Mouse (Mus musculus) midbrain, embryonic 16.5 days (tissue): ENCODE data around the gene Crybb2. TPM values are rescaled to one million over a fixed set of nuclear protein-coding genes. Genes with fewer than 3 reads are reported as not detected.
"Not testable (repeated sequence)": the region's sequence is repeated elsewhere in the genome, so short reads cannot be mapped to it uniquely, and the experiment has no call there.

Source experiments
- ATAC-seq: fragments of 200-750 bp; cut with Nextera tagmentation; 2 replicates; pipeline ENCODE4 v1.8.0; 2017; ENCODE audit warnings: moderate TSS enrichment
- H3K27ac ChIP-seq: fragments of 300-500 bp; sonication (generic); 2 replicates; pipeline ENCODE4 v1.5.1; 2014; ENCODE audit warnings: mild to moderate bottlenecking, low read length, mixed read lengths
- H3K27me3 ChIP-seq: fragments of 300-500 bp; sonication (generic); 2 replicates; pipeline ENCODE4 v1.6.1; 2014; ENCODE audit warnings: low read depth, low read length, mixed read lengths; ENCODE audit not compliant: control insufficient read depth, insufficient read depth
- H3K36me3 ChIP-seq: fragments of 300-500 bp; sonication (generic); 2 replicates; pipeline ENCODE4 v1.6.1; 2014; ENCODE audit warnings: mild to moderate bottlenecking, low read length, moderate library complexity, mixed read lengths; ENCODE audit not compliant: control insufficient read depth, insufficient read depth
- H3K4me1 ChIP-seq: fragments of 300-500 bp; sonication (generic); 2 replicates; pipeline ENCODE4 v1.6.1; 2014; ENCODE audit warnings: mild to moderate bottlenecking, low read length, mixed read lengths; ENCODE audit not compliant: control insufficient read depth, insufficient read depth
- H3K4me2 ChIP-seq: fragments of 300-500 bp; sonication (generic); 2 replicates; pipeline ENCODE4 v1.6.1; 2014; ENCODE audit warnings: mild to moderate bottlenecking, low read length, mixed read lengths
- H3K4me3 ChIP-seq: fragments of 300-500 bp; sonication (generic); 2 replicates; pipeline ENCODE4 v1.5.1; 2014; ENCODE audit warnings: low read depth, mild to moderate bottlenecking, low read length, moderate library complexity, mixed read lengths
- H3K9ac ChIP-seq: fragments of 300-500 bp; sonication (generic); 2 replicates; pipeline ENCODE4 v1.6.1; 2014; ENCODE audit warnings: low read depth, low read length, mixed read lengths
- H3K9me3 ChIP-seq: fragments of 300-500 bp; sonication (generic); replicated peaks from 2 replicates; pipeline ENCODE4 v1.6.1; 2014; ENCODE audit warnings: mild to moderate bottlenecking, low read length, mixed read lengths; ENCODE audit not compliant: control insufficient read depth, poor library complexity, severe bottlenecking
- WGBS: fragments of 180-500 bp; shearing (Covaris S2); extraction: QIAGEN DNeasy Blood & Tissue Kit; methylation state at CpG from one replicate; pipeline ENCODE4 v1.1.7; 2014; 5-methylcytosine and 5-hydroxymethylcytosine counted together
- polyA plus RNA-seq: library from polyadenylated mRNA; unstranded; fragments of >200 nt; fragmentation: Nextera tagmentation; extraction: Ambion mirVana; gene quantifications from 2 replicates; pipeline ENCODE4 v1.2.1, GENCODE M21; 2015

Crybb2 gene
- polyA plus RNA-seq, 1 experiment from 2014 or later, result not detected

- ATAC-seq, H3K4me3 ChIP-seq, H3K27ac ChIP-seq, H3K36me3 ChIP-seq, H3K9ac ChIP-seq, H3K4me2 ChIP-seq, H3K27me3 ChIP-seq, H3K9me3 ChIP-seq, H3K4me1 ChIP-seq: not testable (repeated sequence)
- 91% methylated on average over 2 of the region's 2 CpGs for WGBS
Observed at GRCm38 (mm10) chr5:113109651-113110050, 39.7 kb upstream of the Crybb2 start.

GRCm38 (mm10) chr5:113108165-113108764 is 38.3 kb upstream of the Crybb2 start:
- 70% methylated on average over 11 of the region's 11 CpGs for WGBS
- no peak overlapping the region for H3K27ac ChIP-seq
- no peak overlapping the region for H3K4me3 ChIP-seq
- no peak for ATAC-seq
- H3K36me3 ChIP-seq, result no peaks in the 10 kb centered on the region
- no peak overlapping the region for H3K4me2 ChIP-seq
- peaks cover 5% of the 10 kb centered on the region; the same call in 1 of the 2 replicates for H3K4me1 ChIP-seq
- no peaks in the 10 kb centered on the region for H3K9me3 ChIP-seq
- no peaks in the 10 kb centered on the region for H3K27me3 ChIP-seq
- H3K9ac ChIP-seq, result no peak overlapping the region

GRCm38 (mm10) chr5:113107709-113108108 is 37.8 kb upstream of the Crybb2 start:
- 58% methylated on average over 3 of the region's 3 CpGs for WGBS
- ATAC-seq, result no peak
- Histone ChIP-seq H3K27ac (no peak overlapping the region), H3K4me3 (no peak overlapping the region), H3K36me3 (no peaks in the 10 kb centered on the region), H3K4me2 (no peak overlapping the region), H3K9me3 (no peaks in the 10 kb centered on the region), H3K9ac (no peak overlapping the region), H3K4me1 (peaks cover 7% of the 10 kb centered on the region), H3K27me3 (no peaks in the 10 kb centered on the region)

- no peaks in the 10 kb centered on the region for H3K36me3 ChIP-seq
- H3K9me3 ChIP-seq, result no peaks in the 10 kb centered on the region
- H3K27me3 ChIP-seq, result no peaks in the 10 kb centered on the region
- peaks cover 13% of the 10 kb centered on the region for H3K4me1 ChIP-seq
- 0 out of 2 replicates have a peak overlapping the region, but pooled peaks have one; percentile 3 for H3K9ac ChIP-seq
- no peak overlapping the region for H3K27ac ChIP-seq
- ATAC-seq, result no peak
- no peak overlapping the region for H3K4me2 ChIP-seq
- no peak overlapping the region for H3K4me3 ChIP-seq
- 86% methylated on average over 7 of the region's 7 CpGs for WGBS
Observed at GRCm38 (mm10) chr5:113106594-113106993, 36.7 kb upstream of the Crybb2 start.

- Histone ChIP-seq H3K9ac (no peak overlapping the region), H3K27ac (no peak overlapping the region), H3K4me1 (peaks cover 9% of the 10 kb centered on the region), H3K4me3 (no peak overlapping the region), H3K27me3 (no peaks in the 10 kb centered on the region), H3K4me2 (no peak overlapping the region), H3K36me3 (no peaks in the 10 kb centered on the region), H3K9me3 (no peaks in the 10 kb centered on the region)
- no peak for ATAC-seq
- 89% methylated on average over 4 of the region's 4 CpGs for WGBS
Observed at GRCm38 (mm10) chr5:113105481-113105880, 35.6 kb upstream of the Crybb2 start.

GRCm38 (mm10) chr5:113105035-113105434 is 35.1 kb upstream of the Crybb2 start:
- H3K4me2 ChIP-seq, result no peak overlapping the region
- ATAC-seq, result no peak
- H3K27me3 ChIP-seq, result no peaks in the 10 kb centered on the region
- H3K36me3 ChIP-seq, result no peaks in the 10 kb centered on the region
- H3K9me3 ChIP-seq, result no peaks in the 10 kb centered on the region
- H3K27ac ChIP-seq, result no peak overlapping the region
- H3K4me1 ChIP-seq, result peaks cover 9% of the 10 kb centered on the region
- no peak overlapping the region for H3K9ac ChIP-seq
- 87% methylated on average over 9 of the region's 9 CpGs for WGBS
- H3K4me3 ChIP-seq, result no peak overlapping the region

- H3K27ac ChIP-seq, result peak overlapping the region; percentile 19; the same call in 1 of the 2 replicates
- no peak overlapping the region for H3K4me3 ChIP-seq
- H3K9me3 ChIP-seq, result no peaks in the 10 kb centered on the region
- peak overlapping the region; percentile 37; the same call in 1 of the 2 replicates for H3K9ac ChIP-seq
- H3K4me1 ChIP-seq, result peaks cover 9% of the 10 kb centered on the region
- peak; percentile 59; the same call in 1 of the 2 replicates for ATAC-seq
- H3K4me2 ChIP-seq, result no peak overlapping the region
- no peaks in the 10 kb centered on the region for H3K27me3 ChIP-seq
- WGBS, result 18% methylated on average over 7 of the region's 7 CpGs
- H3K36me3 ChIP-seq, result no peaks in the 10 kb centered on the region
Observed at GRCm38 (mm10) chr5:113102455-113102854, 32.5 kb upstream of the Crybb2 start.

- no peak for ATAC-seq
- Histone ChIP-seq H3K9ac (no peak overlapping the region), H3K4me3 (no peak overlapping the region), H3K27ac (no peak overlapping the region), H3K4me2 (no peak overlapping the region), H3K9me3 (no peaks in the 10 kb centered on the region), H3K27me3 (no peaks in the 10 kb centered on the region), H3K4me1 (peaks cover 9% of the 10 kb centered on the region), H3K36me3 (no peaks in the 10 kb centered on the region)
- WGBS, result 89% methylated on average over 10 of the region's 10 CpGs
Observed at GRCm38 (mm10) chr5:113101457-113101856, 31.5 kb upstream of the Crybb2 start.

- no peaks in the 10 kb centered on the region for H3K27me3 ChIP-seq
- no peak overlapping the region for H3K27ac ChIP-seq
- H3K4me1 ChIP-seq, result peaks cover 9% of the 10 kb centered on the region
- no peak overlapping the region for H3K4me3 ChIP-seq
- H3K36me3 ChIP-seq, result no peaks in the 10 kb centered on the region
- no peak overlapping the region for H3K9ac ChIP-seq
- 89% methylated on average over 11 of the region's 11 CpGs for WGBS
- H3K9me3 ChIP-seq, result no peaks in the 10 kb centered on the region
- ATAC-seq, result no peak
- no peak overlapping the region for H3K4me2 ChIP-seq
Observed at GRCm38 (mm10) chr5:113100422-113100821, 30.5 kb upstream of the Crybb2 start.
